Mouse (Mus musculus): Measurements from ENCODE around the gene Psmd9.

The Psmd9 gene

GRCm38 (mm10) chr5:123149451-123150400 lies 19.5 kb upstream of the Psmd9 start:
- DNase-seq (ENCODE audit: low read depth, low spot score), result no peak

DNA sequence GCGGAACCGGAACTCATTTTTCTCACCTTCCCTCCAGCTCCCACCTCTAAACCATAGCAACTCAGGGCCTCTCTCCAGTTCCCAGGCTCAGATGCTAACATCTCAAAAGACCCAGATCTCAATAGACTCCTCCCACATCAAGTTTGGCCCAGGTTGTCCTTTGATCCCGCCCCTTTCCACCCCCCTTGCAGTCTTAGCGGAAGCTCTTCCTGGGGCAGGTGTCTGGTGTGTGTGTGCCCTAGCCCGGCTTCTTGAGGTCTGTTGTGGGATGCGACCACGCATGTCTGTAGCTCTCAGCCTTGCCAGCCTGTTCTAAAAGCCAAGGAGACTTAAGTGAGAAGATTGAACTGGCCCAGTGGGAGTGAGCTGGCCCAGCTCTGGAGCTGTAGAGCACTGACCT lies 18.6 kb upstream of the Psmd9 start:
- DNase-seq (ENCODE audit: low read depth, low spot score), result no peak

- DNase-seq (ENCODE audit: low read depth, low spot score), result no peak
Measured at GRCm38 (mm10) chr5:123151077-123151476, 18.1 kb upstream of the Psmd9 start.

- no peak for DNase-seq (ENCODE audit: low read depth, low spot score)
Measured at GRCm38 (mm10) chr5:123151707-123152362, 17.4 kb upstream of the Psmd9 start.

DNA sequence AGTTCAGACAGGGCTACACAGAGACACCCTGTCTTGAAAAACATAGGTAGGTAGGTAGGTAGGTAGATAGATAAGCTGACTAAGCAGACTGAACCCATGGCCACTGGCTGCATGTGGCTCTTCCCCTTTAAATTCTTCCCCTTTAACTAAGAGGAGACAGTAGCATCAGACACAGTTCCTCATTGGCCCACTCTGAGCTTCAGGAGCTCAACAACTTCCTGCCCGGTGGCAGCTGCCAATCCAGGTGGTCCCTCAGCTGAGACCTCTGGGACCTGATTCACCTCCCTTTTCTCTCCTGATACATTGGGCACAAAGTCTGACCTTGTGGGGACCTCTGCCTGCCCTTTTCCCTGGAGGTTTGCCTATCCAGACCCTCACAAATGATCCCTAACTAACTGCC lies 16.3 kb upstream of the Psmd9 start:
- DNase-seq (ENCODE audit: low read depth, low spot score), result no peak

- no peak for DNase-seq (ENCODE audit: low read depth, low spot score)
Measured at GRCm38 (mm10) chr5:123155425-123155824, 13.8 kb upstream of the Psmd9 start.

GRCm38 (mm10) chr5:123156763-123157162 lies 12.4 kb upstream of the Psmd9 start:
- DNase-seq (ENCODE audit: low read depth, low spot score), result no peak

DNA sequence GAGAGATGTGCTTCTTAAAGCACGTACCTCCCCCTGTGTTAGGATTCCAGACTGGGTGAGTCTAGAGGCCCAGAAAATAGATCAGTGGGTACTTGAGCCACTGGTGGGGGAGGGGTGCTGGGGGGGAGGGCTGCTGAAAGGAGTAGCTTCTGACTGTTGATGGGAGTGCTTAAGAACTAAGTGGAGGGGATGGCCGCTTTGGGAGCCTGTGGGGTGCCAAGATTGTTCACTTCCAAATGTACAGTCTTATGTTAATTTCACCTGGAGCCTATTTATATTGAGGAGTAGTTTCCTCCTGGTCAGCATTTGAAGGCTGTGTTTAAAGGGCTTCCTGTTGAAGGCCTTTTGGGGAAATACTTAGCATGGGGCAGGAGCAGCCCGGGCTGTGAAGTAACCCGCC lies 11.2 kb upstream of the Psmd9 start:
- DNase-seq (ENCODE audit: low read depth, low spot score), result no peak

- no peak for DNase-seq (ENCODE audit: low read depth, low spot score)
Measured at GRCm38 (mm10) chr5:123159446-123159845, 9.8 kb upstream of the Psmd9 start.

- no peak for DNase-seq (ENCODE audit: low read depth, low spot score)
Measured at GRCm38 (mm10) chr5:123159866-123160265, 9.3 kb upstream of the Psmd9 start.

GRCm38 (mm10) chr5:123160341-123160740 lies 8.9 kb upstream of the Psmd9 start:
- no peak for DNase-seq (ENCODE audit: low read depth, low spot score)

- no peak for DNase-seq (ENCODE audit: low read depth, low spot score)
Measured at GRCm38 (mm10) chr5:123162942-123163341, 6.3 kb upstream of the Psmd9 start.

DNA sequence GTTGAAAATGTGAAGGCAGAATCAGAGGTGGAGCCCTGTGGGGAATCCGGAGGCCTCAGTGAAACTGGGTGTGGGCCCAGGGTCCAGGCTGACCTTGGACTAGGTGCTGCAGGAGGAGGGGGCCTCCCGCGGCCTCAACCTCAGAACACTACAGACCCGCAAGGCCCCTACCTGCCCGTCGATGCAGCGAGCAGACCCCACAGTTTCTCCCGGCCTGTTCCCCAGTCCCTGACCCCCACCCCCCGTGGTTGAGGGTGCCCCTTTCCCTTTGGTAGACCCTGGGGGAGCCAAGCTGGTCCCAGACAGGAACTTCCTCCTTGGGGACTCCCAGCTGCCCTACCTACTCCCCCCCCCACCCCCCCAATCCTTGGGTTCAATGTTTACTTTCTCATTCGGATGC lies 2.8 kb upstream of the Psmd9 start:
- no peak for DNase-seq (ENCODE audit: low read depth, low spot score)

DNA sequence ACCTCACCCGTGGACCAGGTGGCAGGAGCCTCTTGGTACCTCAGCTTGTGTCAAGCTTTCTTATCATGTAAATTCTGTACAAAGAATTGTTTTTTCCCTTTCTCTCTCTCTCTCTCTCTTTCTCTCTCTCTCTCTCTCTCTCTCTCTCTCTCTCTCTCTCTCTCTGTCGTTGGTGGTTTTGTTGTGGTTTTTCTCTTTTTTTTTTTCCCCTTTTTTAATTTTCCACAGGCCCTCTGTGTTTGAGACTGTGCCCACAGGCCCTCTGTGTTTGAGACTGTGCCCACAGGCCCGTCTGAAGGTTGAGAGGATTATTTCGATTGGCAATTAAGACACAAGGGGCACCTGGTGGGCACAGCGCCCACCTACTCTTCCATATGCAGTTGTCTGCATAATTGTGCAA lies 1.6 kb upstream of the Psmd9 start:
- DNase-seq (ENCODE audit: low read depth, low spot score), result no peak

DNA sequence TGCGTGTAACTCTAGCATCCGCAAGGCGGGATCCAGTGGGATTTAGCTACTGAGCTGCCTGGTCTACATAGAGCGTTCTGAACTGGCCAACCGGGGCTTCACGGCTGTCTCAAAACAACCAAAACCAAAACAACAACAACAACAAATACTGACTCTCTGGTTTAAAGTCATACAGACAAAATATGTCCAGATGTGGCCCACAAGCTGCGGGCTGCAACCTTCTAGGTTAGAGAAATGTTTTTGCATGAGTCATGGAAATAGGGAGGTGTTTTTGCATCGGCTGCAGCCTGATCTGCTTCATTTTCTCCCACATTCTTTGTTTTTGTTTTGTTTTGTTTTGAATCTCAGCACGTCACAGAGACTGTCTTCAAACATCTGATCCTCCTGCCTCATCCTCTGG lies 1.2 kb downstream of the Psmd9 start:
- DNase-seq (ENCODE audit: low read depth, low spot score), result no peak

DNA sequence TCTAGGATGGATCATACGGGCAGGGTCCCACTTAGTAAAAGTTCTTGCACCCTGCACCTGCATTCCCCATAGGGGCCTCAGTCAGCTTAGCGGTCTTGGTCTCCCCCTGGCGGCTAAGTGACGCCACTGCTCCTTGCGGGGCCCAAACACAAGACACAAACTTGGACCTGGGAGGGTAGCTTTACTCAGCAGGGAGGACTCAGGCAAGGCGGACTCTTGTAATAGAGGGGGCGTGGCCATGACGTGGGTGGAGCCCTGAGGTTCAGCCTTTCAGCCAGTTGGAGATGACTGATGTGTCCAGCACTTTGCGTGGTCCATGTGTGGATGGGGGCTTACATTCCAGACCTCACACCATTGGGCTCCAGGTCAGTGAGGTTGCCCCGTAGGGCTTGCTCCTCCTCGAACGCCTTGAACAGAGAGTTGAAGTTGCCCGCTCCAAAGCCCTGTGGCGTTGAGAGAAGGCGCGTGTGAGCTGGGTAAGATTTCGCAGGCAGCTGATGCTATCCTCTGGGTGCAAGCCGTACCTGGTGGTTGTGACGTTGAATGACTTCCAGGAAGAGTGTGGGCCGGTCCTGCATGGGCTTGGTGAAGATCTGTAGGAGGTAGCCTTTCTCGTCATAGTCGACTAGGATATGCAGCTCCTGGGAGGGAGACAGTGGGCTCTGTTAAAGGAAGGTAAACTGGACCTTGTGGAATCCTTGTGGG lies 2.6 kb downstream of the Psmd9 start:
- peak; percentile 92 for DNase-seq (ENCODE audit: low read depth, low spot score)

- no peak for DNase-seq (ENCODE audit: low read depth, low spot score)
Measured at GRCm38 (mm10) chr5:123178792-123179191, 9.6 kb downstream of the Psmd9 start.

- no peak for DNase-seq (ENCODE audit: low read depth, low spot score)
Measured at GRCm38 (mm10) chr5:123180390-123180789, 11.2 kb downstream of the Psmd9 start.

DNA sequence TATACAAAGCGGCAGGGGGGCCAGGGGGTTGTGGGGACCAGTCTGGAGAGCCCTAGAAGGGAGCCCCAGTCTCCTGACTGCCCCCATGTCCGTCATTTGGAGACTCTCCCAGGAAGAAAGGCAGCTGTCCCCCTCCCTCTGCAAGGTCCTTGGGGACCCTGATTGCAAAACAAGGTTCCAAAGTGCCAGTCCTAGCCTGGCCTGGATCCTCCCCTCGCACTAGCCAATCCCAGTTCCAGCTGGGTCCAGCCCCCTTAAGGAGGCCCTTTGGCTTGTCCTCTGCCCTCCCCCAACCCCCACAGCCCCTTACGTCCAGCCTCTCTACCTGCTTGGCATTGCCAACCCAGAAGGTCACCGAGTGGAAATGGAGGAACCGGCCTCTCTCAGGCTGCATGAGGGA lies 12.3 kb downstream of the Psmd9 start:
- DNase-seq (ENCODE audit: low read depth, low spot score), result no peak

GRCm38 (mm10) chr5:123182651-123183050 lies 13.4 kb downstream of the Psmd9 start, which contains the start of gene Hpd:
Hpd (minus strand) TSS chr5:123182727.
- no peak for DNase-seq (ENCODE audit: low read depth, low spot score)

DNA sequence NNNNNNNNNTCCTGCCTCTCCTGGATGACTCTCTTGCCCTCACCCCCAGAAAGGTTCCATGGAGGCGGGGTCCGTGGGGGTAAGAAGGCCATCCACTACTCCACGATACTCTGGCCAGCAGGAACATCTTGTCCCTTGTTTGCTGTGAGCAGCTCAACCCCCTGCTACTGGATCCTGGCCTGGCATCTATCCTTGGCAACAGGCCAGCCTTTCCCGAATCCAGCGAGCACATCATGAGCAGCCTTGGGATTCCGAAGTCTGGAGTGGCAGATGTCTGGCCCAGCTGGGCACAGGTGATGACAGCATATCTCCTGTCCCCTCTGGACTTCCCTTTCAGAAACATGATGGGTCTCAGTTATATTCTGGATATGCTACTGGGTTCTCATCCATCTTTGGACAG lies 16.8 kb downstream of the Psmd9 start:
- no peak for DNase-seq (ENCODE audit: low read depth, low spot score)

DNA sequence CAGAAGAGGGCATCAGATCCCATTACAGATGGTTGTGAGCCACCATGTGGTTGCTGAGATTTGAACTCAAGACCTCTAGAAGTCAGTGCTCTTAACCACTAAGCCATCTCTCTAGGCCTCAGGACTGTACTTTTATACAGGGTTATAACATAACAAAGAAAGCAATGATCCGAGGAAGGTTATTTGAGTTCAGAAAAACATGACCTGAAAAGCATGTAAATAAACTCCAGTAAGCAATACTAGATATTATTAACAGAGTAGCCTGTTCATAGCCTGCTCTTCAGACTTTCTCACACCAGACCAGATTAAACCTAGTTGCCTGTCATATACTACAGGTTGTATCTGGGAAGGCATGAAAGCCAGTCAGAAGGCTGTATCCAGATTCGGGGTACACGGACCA lies 18.1 kb downstream of the Psmd9 start:
- no peak for DNase-seq (ENCODE audit: low read depth, low spot score)

Data from WW6 (cell line).